Mouse (Mus musculus) bone marrow macrophage, adult 2 months (primary cell): ENCODE measurements around the gene Card9. TPM values are rescaled to one million over a fixed set of nuclear protein-coding genes. Genes with fewer than 3 reads are reported as not detected.

Experiments used
- H3K27ac ChIP-seq: 2 replicates; pipeline ENCODE4 v1.5.1; 2012; ENCODE audit warnings: low read depth, low read length; ENCODE audit not compliant: insufficient read depth
- H3K4me1 ChIP-seq: 2 replicates; pipeline ENCODE4 v1.6.1; 2012; ENCODE audit warnings: low read length; ENCODE audit not compliant: control insufficient read depth, insufficient read depth
- H3K4me3 ChIP-seq: 2 replicates; pipeline ENCODE4 v1.5.1; 2012; ENCODE audit warnings: mild to moderate bottlenecking, low read length, moderate library complexity; ENCODE audit not compliant: insufficient read depth
- CTCF ChIP-seq: IDR thresholded peaks from 2 replicates; pipeline ENCODE4 v1.5.1; 2012; ENCODE audit warnings: low read depth, mild to moderate bottlenecking, low read length, moderate library complexity
- POLR2A ChIP-seq: IDR thresholded peaks from 2 replicates; pipeline ENCODE4 v1.6.1; 2012; ENCODE audit warnings: mild to moderate bottlenecking, low read depth, low read length, borderline replicate concordance
- polyA plus RNA-seq: library from polyadenylated mRNA; stranded (reverse); fragments of >200 nt; gene quantifications from 2 replicates; pipeline ENCODE4 v1.2.4, GENCODE M21; 2012; ENCODE audit not compliant: missing spikeins, insufficient read depth, insufficient read length

Gene Card9
- polyA plus RNA-seq, 1 experiment = 76.8 TPM

GRCm38 (mm10) chr2:26314281-26315071, 46.2 kb downstream of the Card9 start:
- TF ChIP-seq POLR2A (no peak), CTCF (no peak)
- H3K4me3 ChIP-seq = peak overlapping the region; percentile 80
- H3K4me1 ChIP-seq = peaks cover 12% of the 10 kb centered on the region
- H3K27ac ChIP-seq = no peak overlapping the region

GRCm38 (mm10) chr2:26313394-26313793, 47.3 kb downstream of the Card9 start:
- TF ChIP-seq CTCF = no peak
- no peak for TF ChIP-seq POLR2A
- H3K4me3 ChIP-seq = no peak overlapping the region
- H3K4me1 ChIP-seq = peaks cover 12% of the 10 kb centered on the region
- no peak overlapping the region for H3K27ac ChIP-seq

- TF ChIP-seq CTCF = no peak
- no peak for TF ChIP-seq POLR2A
- Histone ChIP-seq H3K27ac (no peak overlapping the region), H3K4me1 (peaks cover 13% of the 10 kb centered on the region), H3K4me3 (no peak overlapping the region)
Observed at GRCm38 (mm10) chr2:26312812-26313211, 47.9 kb downstream of the Card9 start.

- no peak for TF ChIP-seq CTCF
- no peak for TF ChIP-seq POLR2A
- Histone ChIP-seq H3K4me3 (no peak overlapping the region), H3K4me1 (peaks cover 16% of the 10 kb centered on the region), H3K27ac (no peak overlapping the region)
Observed at GRCm38 (mm10) chr2:26311936-26312335, 48.8 kb downstream of the Card9 start.

- H3K4me1 ChIP-seq = peaks cover 10% of the 10 kb centered on the region
- H3K4me3 ChIP-seq = no peak overlapping the region
- no peak overlapping the region for H3K27ac ChIP-seq
- TF ChIP-seq POLR2A (no peak), CTCF (no peak)
Observed at GRCm38 (mm10) chr2:26309739-26310138, 51.0 kb downstream of the Card9 start.

GRCm38 (mm10) chr2:26306702-26307101, 54.0 kb downstream of the Card9 start:
- Histone ChIP-seq H3K4me3 (no peak overlapping the region), H3K27ac (no peak overlapping the region), H3K4me1 (peaks cover 7% of the 10 kb centered on the region)
- TF ChIP-seq CTCF (no peak), POLR2A (no peak)

- peaks cover 5% of the 10 kb centered on the region; the same call in 1 of the 2 replicates for H3K4me1 ChIP-seq
- TF ChIP-seq POLR2A (no peak), CTCF (no peak)
- no peak overlapping the region for H3K27ac ChIP-seq
Observed at GRCm38 (mm10) chr2:26305555-26305954, 55.2 kb downstream of the Card9 start.

GRCm38 (mm10) chr2:26304711-26305110, 56.0 kb downstream of the Card9 start:
- Histone ChIP-seq H3K4me3 (no peak overlapping the region), H3K4me1 (peaks cover 5% of the 10 kb centered on the region; the same call in 1 of the 2 replicates), H3K27ac (no peak overlapping the region)
- TF ChIP-seq CTCF (no peak), POLR2A (no peak)

More at GRCm38 (mm10) chr2:26305555-26305954, 55.2 kb downstream of the Card9 start:
- H3K4me3 ChIP-seq = no peak overlapping the region

Other genes with a start within 250 kb of the Card9 start
- 17.8 and 18.0 TPM in 2 replicates for gene Nacc2, start 237.7 kb downstream of the Card9 start, polyA plus RNA-seq
- not detected in 2 replicates for gene Lhx3, start 152.6 kb downstream of the Card9 start, polyA plus RNA-seq
- 4.2 and 5.6 TPM in 2 replicates for gene Qsox2, start 123.4 kb downstream of the Card9 start, polyA plus RNA-seq
- not detected in 2 replicates for gene Ccdc187, start 66.4 kb downstream of the Card9 start, polyA plus RNA-seq
- gene Gpsm1, start 45.4 kb downstream of the Card9 start, polyA plus RNA-seq = 5.3 and 5.5 TPM in 2 replicates
- 11.9 and 12.5 TPM in 2 replicates for gene Dnlz, start 8.8 kb downstream of the Card9 start, polyA plus RNA-seq
- 16.3 and 18.3 TPM in 2 replicates for gene Snapc4, start 19.7 kb upstream of the Card9 start, polyA plus RNA-seq
- gene Entr1, start 28.4 kb upstream of the Card9 start, polyA plus RNA-seq = 61.5 and 70.4 TPM in 2 replicates
- gene Pmpca, start 28.4 kb upstream of the Card9 start, polyA plus RNA-seq = 38.5 and 51.6 TPM in 2 replicates
- 19.0 and 20.6 TPM in 2 replicates for gene Inpp5e, start 48.3 kb upstream of the Card9 start, polyA plus RNA-seq
- gene Sec16a, start 84.3 kb upstream of the Card9 start, polyA plus RNA-seq = 26.4 and 41.7 TPM in 2 replicates
- 27.6 and 36.4 TPM in 2 replicates for gene Notch1, start 155.7 kb upstream of the Card9 start, polyA plus RNA-seq
- 1.5 TPM in 1 of 2 replicates, not detected in the other for gene Egfl7, start 219.1 kb upstream of the Card9 start, polyA plus RNA-seq
- not detected in 2 replicates for gene Gm20532, start 225.7 kb upstream of the Card9 start, polyA plus RNA-seq
- gene Agpat2, start 243.5 kb upstream of the Card9 start, polyA plus RNA-seq = 35.3 and 38.5 TPM in 2 replicates